Mouse (Mus musculus) mouse embryonic stem cell (cell line): ENCODE results near the gene Tjp1.

ENCODE experiments used
- in situ Hi-C, 2 experiments: fragments of 300-500 bp; cut with MboI; formaldehyde crosslinking; loops; 1 replicate in 1 of 2; 3 replicates in 1 of 2; pipeline ENCODE4 v1.14.3; 2019 to 2020; ENCODE audit warnings: low sequenced_read_pairs in 2 of 2, low pct_unique_long_range_greater_than_20kb in 1 of 2, mixed read lengths in 1 of 2; ENCODE audit not compliant: unreplicated experiment in 1 of 2

Tjp1 gene

GRCm38 (mm10) chr7:65413946-65414945, 113.3 kb downstream of the Tjp1 start:
- in situ Hi-C loops, result loop anchor here in 1 of 2 experiments (5.0 kb wide), 1 partner anchor 37 kb away; no protein-coding TSS in a partner anchor

- in situ Hi-C loops, result loop anchor here in 1 of 2 experiments (5.0 kb wide), 1 partner anchor 33 kb away; no protein-coding TSS in a partner anchor
Observed at GRCm38 (mm10) chr7:65410668-65411067, 116.9 kb downstream of the Tjp1 start.

- in situ Hi-C loops, result no loop called here
Observed at GRCm38 (mm10) chr7:65406427-65406826, 121.2 kb downstream of the Tjp1 start.

GRCm38 (mm10) chr7:65402516-65402915, 125.1 kb downstream of the Tjp1 start:
- in situ Hi-C loops, result no loop called here

GRCm38 (mm10) chr7:65401622-65402021, 126.0 kb downstream of the Tjp1 start:
- in situ Hi-C loops, result no loop called here

GRCm38 (mm10) chr7:65395891-65396290, 131.7 kb downstream of the Tjp1 start:
- in situ Hi-C loops, result no loop called here

GRCm38 (mm10) chr7:65395166-65395565, 132.4 kb downstream of the Tjp1 start:
- in situ Hi-C loops, result no loop called here

- in situ Hi-C loops, result no loop called here
Observed at GRCm38 (mm10) chr7:65394672-65395071, 132.9 kb downstream of the Tjp1 start.

GRCm38 (mm10) chr7:65393704-65394452, 133.7 kb downstream of the Tjp1 start:
- in situ Hi-C loops, result no loop called here

- in situ Hi-C loops, result no loop called here
Observed at GRCm38 (mm10) chr7:65392986-65393385, 134.6 kb downstream of the Tjp1 start.

- in situ Hi-C loops, result no loop called here
Observed at GRCm38 (mm10) chr7:65389539-65389938, 138.0 kb downstream of the Tjp1 start.

GRCm38 (mm10) chr7:65388243-65389013, 139.2 kb downstream of the Tjp1 start:
- in situ Hi-C loops, result no loop called here

GRCm38 (mm10) chr7:65387560-65388175, 139.9 kb downstream of the Tjp1 start:
- in situ Hi-C loops, result no loop called here

- in situ Hi-C loops, result no loop called here
Observed at GRCm38 (mm10) chr7:65384775-65385174, 142.8 kb downstream of the Tjp1 start.

GRCm38 (mm10) chr7:65382515-65383283, 144.9 kb downstream of the Tjp1 start:
- in situ Hi-C loops, result no loop called here

- in situ Hi-C loops, result no loop called here
Observed at GRCm38 (mm10) chr7:65381896-65382295, 145.7 kb downstream of the Tjp1 start.

GRCm38 (mm10) chr7:65380716-65381115, 146.9 kb downstream of the Tjp1 start:
- in situ Hi-C loops, result no loop called here
